Mouse (Mus musculus) olfactory bulb, adult 2 months (tissue): ENCODE results near the gene Serpina3a.

Experiments
- CTCF ChIP-seq: fragments of 200-500 bp; IDR thresholded peaks from 2 replicates; pipeline ENCODE4 v1.5.1; 2012; ENCODE audit warnings: low read depth, mild to moderate bottlenecking, low read length, moderate library complexity; ENCODE audit not compliant: insufficient read depth
- POLR2A ChIP-seq: fragments of 200-500 bp; IDR thresholded peaks from 2 replicates; pipeline ENCODE4 v1.6.1; 2012; ENCODE audit warnings: mild to moderate bottlenecking, low read depth, low read length, moderate library complexity; ENCODE audit not compliant: insufficient read depth

- no peak for TF ChIP-seq POLR2A
- TF ChIP-seq CTCF = no peak
Observed at GRCm38 (mm10) chr12:104105847-104106246, 6.7 kb upstream of the Serpina3a start.
